Mouse (Mus musculus) left cerebral cortex, adult 11 months (tissue): ENCODE data around the gene Uroc1.

ENCODE experiments used
- DNase-seq: peaks from one replicate; pipeline ENCODE4 v3.0.0; 2022; ENCODE audit warnings: low spot score

The Uroc1 gene

DNA sequence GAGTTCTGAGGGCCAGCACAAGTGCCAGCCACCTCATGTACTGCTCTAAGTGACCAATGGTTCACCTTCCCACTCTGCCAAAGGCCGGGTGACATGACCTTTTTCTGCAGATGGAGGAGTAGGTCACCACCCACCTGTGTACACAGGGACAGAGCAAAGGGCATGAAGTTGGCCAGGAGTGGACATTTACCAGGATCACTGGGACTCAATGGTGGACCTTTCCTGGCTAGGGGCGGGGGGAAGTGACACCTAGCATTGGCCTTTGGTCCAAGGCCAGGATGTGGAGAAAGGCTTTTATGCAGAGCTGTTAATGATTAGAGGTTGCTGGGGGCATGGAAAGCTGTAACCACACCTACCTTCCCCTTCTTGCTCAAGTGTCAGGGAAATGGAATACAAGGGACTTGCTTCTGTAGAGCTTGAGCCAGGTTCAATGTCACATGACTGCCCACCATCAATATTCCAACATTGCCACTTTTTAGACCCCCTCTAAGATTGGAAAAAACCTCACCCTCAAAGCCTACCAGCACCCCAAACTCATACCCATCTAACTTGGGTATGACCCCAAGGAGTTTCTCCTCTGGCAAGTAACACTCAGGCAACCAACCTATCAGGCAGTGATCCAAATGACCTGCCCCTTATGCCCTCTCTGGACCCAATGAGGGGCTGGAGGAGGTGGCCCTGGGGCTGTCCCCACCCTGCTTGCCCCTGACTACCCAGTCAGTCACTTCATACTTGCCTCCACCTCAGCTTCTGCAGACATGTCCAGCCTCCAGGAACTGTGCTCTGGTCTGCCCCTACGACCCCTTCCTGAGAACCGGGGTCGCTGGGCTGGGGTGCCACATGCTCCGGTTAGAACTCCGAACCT is at the start of gene Uroc1:
Gene Uroc1 (plus strand): TSS at position 724 of the 865 bp plus-strand sequence.
- DNase-seq = no peak

DNA sequence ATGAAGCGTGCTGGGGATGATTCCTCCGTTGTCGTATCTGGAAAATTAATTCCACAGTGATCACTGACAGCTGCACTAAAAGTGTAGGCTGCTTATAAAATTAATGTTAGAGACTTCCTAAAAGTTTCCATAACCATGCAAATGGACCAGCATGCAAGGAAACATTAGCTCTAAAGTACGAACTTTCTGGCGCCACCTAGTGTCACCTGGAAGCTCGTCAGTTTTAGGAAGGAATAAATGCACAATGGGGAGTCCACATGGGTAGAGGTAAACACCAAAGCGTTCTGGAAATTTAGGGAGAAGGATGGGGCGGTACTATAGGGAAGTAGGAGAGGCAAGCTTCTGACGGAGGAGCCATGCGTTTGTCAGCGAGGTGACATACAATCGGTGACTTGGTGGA is 44.8 kb upstream of the Uroc1 start:
- no peak for DNase-seq

GRCm38 (mm10) chr6:90300919-90301318 is 32.2 kb upstream of the Uroc1 start, which contains the start of gene BC048671:
TSS of gene BC048671 (plus strand) at chr6:90301219.
- no peak for DNase-seq

DNA sequence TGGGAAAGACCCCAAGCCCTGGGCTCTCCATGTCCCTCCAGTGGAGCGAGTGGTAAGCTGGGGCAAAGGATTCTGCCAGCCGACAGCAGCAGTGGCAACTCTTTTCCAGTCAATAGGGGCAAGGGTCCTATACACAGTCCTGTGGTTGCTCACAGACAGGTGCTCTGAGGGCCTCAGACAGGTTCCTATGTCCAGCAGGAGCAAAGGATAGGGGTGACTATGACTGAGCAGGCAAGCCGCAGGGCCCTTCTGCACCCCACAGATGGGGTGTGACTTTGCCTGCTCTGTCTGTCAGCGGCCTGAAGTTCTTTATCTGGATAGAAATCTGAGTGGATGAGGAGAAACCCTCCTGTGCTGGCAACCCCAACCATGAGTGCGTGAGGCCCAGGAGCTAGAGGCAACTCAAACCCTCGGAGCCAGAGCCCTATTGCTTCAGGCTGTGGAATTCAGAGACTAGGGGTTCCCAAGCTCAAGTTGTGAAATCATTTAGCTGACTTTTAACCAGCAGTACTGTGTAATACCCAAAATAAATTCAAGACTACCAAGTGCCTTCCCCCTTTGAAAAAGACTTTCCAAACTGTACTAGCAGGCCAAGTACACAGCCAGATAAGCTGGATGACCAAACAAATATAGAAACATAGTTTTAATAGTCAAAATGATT is 26.6 kb upstream of the Uroc1 start:
- no peak for DNase-seq

- no peak for DNase-seq
Observed at GRCm38 (mm10) chr6:90308839-90309778, 24.0 kb upstream of the Uroc1 start.

DNA sequence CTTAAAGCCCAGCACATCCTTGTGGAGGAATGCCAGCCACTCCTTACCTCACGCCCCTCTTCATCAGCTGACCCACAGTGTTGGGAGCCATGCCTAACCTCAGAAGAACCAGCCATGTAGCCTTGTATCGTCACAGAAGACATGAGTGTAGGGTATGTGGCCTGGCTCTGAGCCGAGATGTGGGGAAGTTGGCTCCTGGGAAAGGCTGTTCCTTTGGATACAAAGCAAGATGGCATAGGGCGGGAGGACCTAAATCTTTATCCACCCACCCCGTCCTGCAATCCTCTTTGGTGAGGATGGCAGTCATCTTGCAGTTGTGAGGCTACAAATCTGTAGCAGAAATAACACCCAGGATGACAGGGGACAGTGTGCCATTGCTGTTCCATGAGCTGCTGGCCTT is 17.1 kb upstream of the Uroc1 start:
- peak; percentile 5 for DNase-seq

- DNase-seq = no peak
Observed at GRCm38 (mm10) chr6:90317510-90318258, 15.4 kb upstream of the Uroc1 start.

DNA sequence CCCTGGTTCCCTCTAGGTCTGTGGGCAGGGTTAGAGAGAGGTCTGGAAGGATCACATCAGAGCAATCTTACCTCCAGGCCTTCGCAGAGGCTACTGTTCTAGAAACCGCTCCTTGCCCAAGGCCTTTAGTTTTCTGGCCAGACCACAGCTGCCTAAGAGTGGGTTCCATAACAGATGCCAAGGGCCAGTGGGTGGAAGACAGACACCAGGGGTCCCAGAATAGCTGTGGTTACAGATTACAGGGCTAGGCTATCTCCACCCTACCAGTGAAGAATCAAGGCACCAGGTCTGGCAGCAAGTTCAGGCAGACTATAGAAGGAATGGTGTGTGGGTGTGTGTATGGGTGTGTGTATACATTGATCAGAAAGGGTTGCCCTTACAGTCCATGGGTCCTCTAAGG is 14.1 kb upstream of the Uroc1 start:
- DNase-seq = no peak

DNA sequence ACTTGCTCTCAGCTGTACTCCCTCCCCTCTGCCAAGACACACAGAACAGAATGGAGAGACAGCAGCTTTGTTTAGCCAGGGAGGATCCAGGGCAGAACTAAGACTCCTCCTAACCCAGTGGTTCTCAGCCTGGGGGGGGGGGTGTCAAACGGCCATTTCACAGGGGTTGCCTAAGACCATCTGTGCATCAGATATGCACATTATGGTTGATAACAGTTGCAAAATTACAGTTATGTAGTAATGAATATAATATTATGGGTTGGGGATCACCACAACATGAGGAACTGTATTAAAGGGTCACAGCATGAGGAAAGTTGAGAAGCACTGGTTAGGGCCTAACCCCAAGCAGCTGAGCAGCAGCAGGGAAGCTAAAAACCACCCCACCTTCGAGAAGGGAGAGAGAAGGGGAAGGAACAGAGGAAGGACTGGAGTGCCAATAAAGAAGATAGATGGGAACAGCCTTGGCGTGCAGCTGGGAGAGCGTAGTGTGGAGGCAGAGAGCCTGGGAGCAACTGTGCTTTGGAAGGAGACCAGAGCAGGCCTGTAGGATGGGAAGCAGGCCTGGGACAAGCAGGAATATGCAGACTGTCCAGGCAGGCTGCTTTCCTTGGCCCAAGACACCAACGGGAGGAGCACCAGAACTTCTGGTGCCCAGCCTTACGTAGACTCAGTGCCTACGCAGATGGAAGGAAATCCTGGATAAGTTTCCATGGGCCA is 13.5 kb upstream of the Uroc1 start:
- DNase-seq = no peak

DNA sequence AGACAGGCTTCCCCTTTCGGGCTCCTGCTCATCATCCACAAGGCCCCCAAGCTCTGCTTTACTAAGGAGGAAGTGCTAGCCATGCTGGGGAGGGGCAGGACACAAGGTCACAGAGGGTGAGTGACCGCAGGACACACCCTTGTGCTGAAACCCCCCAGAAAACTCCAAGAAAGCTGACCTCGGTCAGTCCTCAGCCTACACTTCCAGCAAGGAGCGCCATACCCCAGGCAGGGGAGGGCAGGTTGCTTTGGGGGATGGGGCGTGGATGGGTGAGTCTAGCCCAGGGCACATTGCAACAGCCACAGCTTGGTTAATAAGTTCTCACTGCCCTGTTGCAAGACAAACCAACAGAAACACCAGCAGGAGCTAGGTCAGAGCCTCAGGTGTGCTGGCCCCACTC is 12.7 kb upstream of the Uroc1 start:
- DNase-seq = no peak

- no peak for DNase-seq
Observed at GRCm38 (mm10) chr6:90321811-90322210, 11.3 kb upstream of the Uroc1 start.

- no peak for DNase-seq
Observed at GRCm38 (mm10) chr6:90324026-90324425, 9.1 kb upstream of the Uroc1 start.

DNA sequence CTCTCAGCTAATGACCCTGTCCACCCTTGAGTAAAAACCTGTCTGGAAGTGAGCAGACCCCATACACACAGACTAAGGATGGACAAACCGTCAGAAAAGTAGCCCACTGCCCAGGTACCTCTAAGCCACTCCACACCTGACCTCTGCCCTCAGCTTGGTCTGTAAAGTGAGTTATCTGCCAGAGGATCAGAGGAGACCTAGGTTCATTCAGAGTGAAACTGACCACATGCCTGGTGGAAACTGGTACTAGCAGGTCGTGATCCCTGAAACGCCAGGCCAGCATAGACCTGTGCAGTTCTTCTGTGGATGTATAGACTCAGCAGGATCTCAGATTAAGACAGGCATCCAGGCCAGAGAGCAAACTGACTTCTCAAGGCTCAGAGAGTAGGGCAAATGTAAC is 8.6 kb upstream of the Uroc1 start:
- no peak for DNase-seq

DNA sequence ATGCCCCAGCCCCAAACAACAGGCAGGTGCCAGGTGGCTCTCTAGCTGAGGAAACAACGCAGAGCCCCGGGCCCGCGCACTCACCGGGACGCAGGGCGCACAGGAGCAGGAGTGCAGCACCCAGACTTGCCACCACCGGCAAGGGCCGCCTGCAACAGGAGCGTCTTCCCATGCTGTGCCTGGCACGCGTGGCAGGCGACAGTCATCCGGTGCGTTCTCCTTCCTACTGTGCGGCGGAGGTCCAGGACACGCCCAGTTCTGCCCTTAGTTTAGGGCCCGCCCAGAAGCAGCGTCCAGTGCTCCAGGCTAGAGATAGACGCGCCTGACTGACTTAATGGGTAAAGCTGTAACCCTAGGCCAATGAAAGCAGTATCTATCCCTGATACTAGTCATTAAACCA is 8.1 kb upstream of the Uroc1 start, which contains the start of gene Chst13:
Gene Chst13 (minus strand): TSS at position 195 of the 400 bp plus-strand sequence.
- DNase-seq = no peak

GRCm38 (mm10) chr6:90327670-90328069 is 5.4 kb upstream of the Uroc1 start:
- peak; percentile 19 for DNase-seq

GRCm38 (mm10) chr6:90329953-90330352 is 3.1 kb upstream of the Uroc1 start:
- peak; percentile 11 for DNase-seq

DNA sequence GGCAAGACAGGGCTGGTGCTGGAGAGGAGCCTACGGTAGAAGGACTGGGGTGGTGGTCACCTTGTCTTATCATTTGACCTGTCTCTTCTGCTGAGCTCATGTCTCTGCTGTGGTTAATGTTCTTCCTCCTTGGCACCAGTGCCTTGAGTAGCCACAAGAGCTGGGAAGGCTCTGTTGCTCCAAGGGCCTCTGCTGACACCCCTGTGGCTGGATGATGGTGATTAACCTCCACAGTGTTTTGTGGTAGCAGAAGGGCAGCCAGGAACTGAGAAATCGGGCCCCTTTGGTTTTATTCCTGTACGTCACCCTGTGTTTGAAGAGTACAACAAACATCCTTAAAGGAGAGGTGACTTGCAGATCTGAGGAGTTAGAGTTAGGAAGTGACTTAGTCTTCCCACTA is 1.2 kb downstream of the Uroc1 start:
- DNase-seq = no peak

GRCm38 (mm10) chr6:90342343-90342742 is 9.3 kb downstream of the Uroc1 start:
- no peak for DNase-seq

DNA sequence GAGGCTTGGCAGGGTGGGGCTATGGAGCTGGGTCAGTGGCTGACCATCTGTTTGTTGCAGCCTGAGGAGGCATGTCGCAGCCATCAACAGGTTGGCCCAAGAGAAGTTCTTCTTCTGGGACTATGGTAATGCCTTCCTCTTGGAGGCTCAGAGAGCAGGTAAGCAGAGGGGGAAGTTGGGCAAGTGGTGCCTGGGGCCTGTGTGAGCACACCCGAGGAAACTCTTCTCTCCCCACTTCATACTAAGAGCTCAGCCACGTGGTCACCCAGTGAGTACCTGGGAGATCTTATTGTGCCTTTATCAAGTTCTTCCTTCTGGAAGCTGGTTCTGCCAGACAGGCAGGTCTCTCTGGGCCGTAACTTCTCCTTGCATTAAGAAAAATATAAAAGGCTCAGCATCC is 14.1 kb downstream of the Uroc1 start:
- DNase-seq = no peak

DNA sequence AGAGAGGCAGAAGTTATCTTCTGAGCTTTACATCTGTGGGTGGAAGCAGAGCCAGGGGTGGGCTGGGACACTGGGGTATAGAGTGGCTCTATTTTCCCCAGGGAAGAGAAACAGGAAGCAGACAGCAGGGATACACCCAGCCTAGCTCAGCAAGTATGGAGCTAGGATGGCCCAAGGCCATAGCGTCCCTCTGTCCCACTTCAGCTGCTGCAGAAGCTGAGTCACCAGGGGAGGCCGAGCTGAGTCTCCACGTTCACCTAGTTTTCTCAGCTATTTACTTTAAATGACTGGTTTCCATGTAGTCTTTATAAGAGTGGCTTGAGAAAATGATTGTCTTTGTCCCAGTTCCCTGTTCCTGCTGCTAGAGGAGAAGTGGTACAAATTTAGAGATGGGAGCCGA is 15.4 kb downstream of the Uroc1 start:
- DNase-seq = no peak

- no peak for DNase-seq
Observed at GRCm38 (mm10) chr6:90350011-90350410, 16.9 kb downstream of the Uroc1 start.
